Mouse (Mus musculus): ENCODE results near the gene Lad1. TPM values are rescaled to one million over a fixed set of nuclear protein-coding genes. Genes with fewer than 3 reads are reported as not detected.

Lad1 gene
- polyA plus RNA-seq, 1 experiment from 2014 or later, result 0.30 TPM

GRCm38 (mm10) chr1:135861980-135862552 is 43.7 kb downstream of the Lad1 start:
- H3K4me1 ChIP-seq (replicated peaks), result peaks cover 10% of the 10 kb centered on the region
- H3K9ac ChIP-seq, result no peak overlapping the region
- H3K4me2 ChIP-seq, result no peak overlapping the region
- H3K4me3 ChIP-seq (replicated peaks), result no peak overlapping the region
- ATAC-seq (ENCODE audit: insufficient read depth), result no peak
- H3K9me3 ChIP-seq (replicated peaks), result no peaks in the 10 kb centered on the region
- peaks cover 44% of the 10 kb centered on the region for H3K27me3 ChIP-seq
- WGBS (ENCODE audit: insufficient replicate concordance), result 45% methylated on average over 9 of the region's 9 CpGs
- no peaks in the 10 kb centered on the region for H3K36me3 ChIP-seq (replicated peaks)
- no peak overlapping the region for H3K27ac ChIP-seq (replicated peaks)

DNA sequence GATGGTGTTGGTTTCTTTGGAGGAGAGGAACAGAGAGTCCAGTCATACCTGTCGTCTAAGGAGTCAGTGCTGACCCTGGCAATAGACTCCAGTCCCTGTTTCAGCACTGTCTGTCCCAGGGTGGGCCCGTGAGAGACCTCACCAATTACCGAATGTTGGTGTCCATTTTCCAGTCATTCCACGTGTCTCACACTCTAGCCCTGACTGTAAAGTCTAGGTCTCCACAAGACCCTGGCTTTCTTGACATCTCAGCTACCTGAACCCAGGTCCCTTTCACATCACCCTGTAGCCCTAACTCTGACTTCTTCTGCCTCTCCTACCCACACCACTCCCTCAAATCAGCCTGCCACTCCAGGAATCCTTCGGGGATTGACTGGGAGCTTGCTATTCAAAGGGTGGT is 44.2 kb downstream of the Lad1 start:
- Histone ChIP-seq H3K27ac (replicated peaks) (no peak overlapping the region), H3K4me1 (replicated peaks) (peaks cover 5% of the 10 kb centered on the region), H3K4me3 (replicated peaks) (no peak overlapping the region), H3K27me3 (peaks cover 44% of the 10 kb centered on the region), H3K9me3 (replicated peaks) (no peaks in the 10 kb centered on the region), H3K9ac (no peak overlapping the region), H3K36me3 (replicated peaks) (no peaks in the 10 kb centered on the region), H3K4me2 (no peak overlapping the region)
- WGBS (ENCODE audit: insufficient replicate concordance), result 49% methylated on average over 5 of the region's 5 CpGs
- no peak for ATAC-seq (ENCODE audit: insufficient read depth)

DNA sequence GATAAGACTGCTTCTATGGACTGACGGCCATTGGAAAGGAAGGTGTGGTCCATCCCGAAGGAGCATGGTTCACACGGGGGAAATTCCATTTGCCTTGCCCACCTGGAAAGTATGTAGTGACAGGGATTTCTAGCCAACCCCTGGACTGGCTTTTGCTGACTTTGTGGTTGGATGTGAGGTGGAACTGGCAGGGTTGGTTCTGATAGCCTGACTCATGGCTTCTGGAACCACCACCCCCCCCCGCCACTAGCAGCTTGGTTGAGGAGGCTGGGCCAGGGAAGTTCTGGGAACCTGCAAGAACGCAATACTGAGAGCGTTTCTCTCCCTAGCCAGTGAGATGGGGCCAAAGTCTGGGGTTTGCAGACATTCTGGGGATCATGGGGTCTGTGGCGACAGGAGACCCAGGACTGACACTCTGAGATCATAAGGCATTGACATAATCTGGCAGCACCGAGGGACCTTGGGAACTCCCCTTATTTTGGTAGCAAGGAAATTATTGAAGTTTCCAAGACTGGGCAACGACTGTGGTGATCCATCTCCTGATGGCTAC is 45.5 kb downstream of the Lad1 start:
- WGBS (ENCODE audit: insufficient replicate concordance), result 59% methylated on average over 9 of the region's 9 CpGs
- H3K27me3 ChIP-seq, result peaks cover 51% of the 10 kb centered on the region
- no peak overlapping the region for H3K4me3 ChIP-seq (replicated peaks)
- no peak overlapping the region for H3K27ac ChIP-seq (replicated peaks)
- H3K9ac ChIP-seq, result no peak overlapping the region
- no peak overlapping the region for H3K4me2 ChIP-seq
- ATAC-seq (ENCODE audit: insufficient read depth), result no peak
- no peaks in the 10 kb centered on the region for H3K36me3 ChIP-seq (replicated peaks)
- 0 out of 2 replicates have a peak, but pooled peaks cover 3% of the 10 kb centered on the region for H3K4me1 ChIP-seq (replicated peaks)
- H3K9me3 ChIP-seq (replicated peaks), result no peaks in the 10 kb centered on the region

DNA sequence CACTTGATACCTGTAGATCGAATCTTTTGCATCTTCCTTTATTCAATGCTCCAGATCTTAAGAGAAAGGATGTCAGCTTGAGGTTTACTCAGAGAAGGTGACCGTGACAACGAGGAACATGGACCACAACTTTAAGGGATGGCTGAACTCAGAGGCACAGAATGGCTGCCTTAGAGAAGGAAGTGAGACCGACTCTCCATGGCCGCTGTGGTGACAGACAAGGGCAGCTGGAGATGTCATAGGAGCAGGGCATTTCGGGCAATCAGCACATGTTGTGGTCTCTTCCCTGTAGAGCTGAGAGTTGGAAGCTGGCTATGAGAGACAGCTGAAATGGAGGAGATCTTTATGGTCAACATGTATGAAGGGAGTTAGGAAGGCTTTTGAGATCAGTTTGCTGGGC is 46.4 kb downstream of the Lad1 start:
- Histone ChIP-seq H3K4me2 (no peak overlapping the region), H3K27ac (replicated peaks) (no peak overlapping the region), H3K9me3 (replicated peaks) (no peaks in the 10 kb centered on the region), H3K4me3 (replicated peaks) (no peak overlapping the region), H3K27me3 (peaks cover 51% of the 10 kb centered on the region), H3K36me3 (replicated peaks) (no peaks in the 10 kb centered on the region), H3K9ac (no peak overlapping the region), H3K4me1 (replicated peaks) (0 out of 2 replicates have a peak, but pooled peaks cover 3% of the 10 kb centered on the region)
- no peak for ATAC-seq (ENCODE audit: insufficient read depth)
- WGBS (ENCODE audit: insufficient replicate concordance), result 50% methylated on average over 6 of the region's 6 CpGs

GRCm38 (mm10) chr1:135865518-135866194 is 47.3 kb downstream of the Lad1 start:
- ATAC-seq (ENCODE audit: insufficient read depth), result no peak
- H3K27ac ChIP-seq (replicated peaks), result no peak overlapping the region
- no peak overlapping the region for H3K9ac ChIP-seq
- WGBS (ENCODE audit: insufficient replicate concordance), result 47% methylated on average over 19 of the region's 19 CpGs
- no peak overlapping the region for H3K4me2 ChIP-seq
- no peak overlapping the region for H3K4me3 ChIP-seq (replicated peaks)
- H3K36me3 ChIP-seq (replicated peaks), result no peaks in the 10 kb centered on the region
- peaks cover 47% of the 10 kb centered on the region for H3K27me3 ChIP-seq
- H3K9me3 ChIP-seq (replicated peaks), result no peaks in the 10 kb centered on the region
- 0 out of 2 replicates have a peak, but pooled peaks cover 3% of the 10 kb centered on the region for H3K4me1 ChIP-seq (replicated peaks)

GRCm38 (mm10) chr1:135868570-135868969 is 50.2 kb downstream of the Lad1 start:
- ATAC-seq (ENCODE audit: insufficient read depth), result no peak
- no peak overlapping the region for H3K27ac ChIP-seq (replicated peaks)
- 65% methylated on average over 6 of the region's 6 CpGs for WGBS (ENCODE audit: insufficient replicate concordance)
- peaks cover 37% of the 10 kb centered on the region for H3K27me3 ChIP-seq
- H3K9ac ChIP-seq, result no peak overlapping the region
- no peaks in the 10 kb centered on the region for H3K9me3 ChIP-seq (replicated peaks)
- H3K4me1 ChIP-seq (replicated peaks), result 0 out of 2 replicates have a peak, but pooled peaks cover 3% of the 10 kb centered on the region
- H3K4me2 ChIP-seq, result no peak overlapping the region
- H3K36me3 ChIP-seq (replicated peaks), result no peaks in the 10 kb centered on the region
- H3K4me3 ChIP-seq (replicated peaks), result no peak overlapping the region

DNA sequence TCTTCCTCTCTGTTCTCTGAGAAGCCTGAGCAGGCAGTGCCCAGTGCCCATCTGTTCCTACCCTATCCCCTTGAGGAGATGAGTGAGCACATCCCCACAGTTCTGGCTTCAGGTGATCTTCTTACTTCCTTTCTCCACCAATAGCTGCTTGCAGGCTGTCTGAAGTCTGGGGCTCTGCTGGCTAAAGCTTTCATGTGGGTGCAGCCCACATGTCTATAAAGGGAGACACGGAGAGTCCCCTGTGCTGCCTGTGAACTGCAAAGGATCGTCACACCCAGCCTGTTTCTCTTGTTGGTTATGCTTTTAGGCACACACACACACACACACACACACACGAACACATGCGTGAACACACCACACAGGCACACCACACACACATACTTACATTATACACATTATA is 54.6 kb downstream of the Lad1 start:
- 56% methylated on average over 4 of the region's 4 CpGs for WGBS (ENCODE audit: insufficient replicate concordance)
- H3K27ac ChIP-seq (replicated peaks), result no peak overlapping the region
- no peak overlapping the region for H3K4me3 ChIP-seq (replicated peaks)
- H3K9ac ChIP-seq, result no peak overlapping the region
- no peaks in the 10 kb centered on the region for H3K36me3 ChIP-seq (replicated peaks)
- H3K4me2 ChIP-seq, result no peak overlapping the region
- H3K9me3 ChIP-seq (replicated peaks), result no peaks in the 10 kb centered on the region
- no peaks in the 10 kb centered on the region for H3K4me1 ChIP-seq (replicated peaks)
- no peak for ATAC-seq (ENCODE audit: insufficient read depth)
- peaks cover 20% of the 10 kb centered on the region for H3K27me3 ChIP-seq

GRCm38 (mm10) chr1:135877248-135877647 is 58.9 kb downstream of the Lad1 start:
- peaks cover 27% of the 10 kb centered on the region for H3K27me3 ChIP-seq
- no peak for ATAC-seq (ENCODE audit: insufficient read depth)

DNA sequence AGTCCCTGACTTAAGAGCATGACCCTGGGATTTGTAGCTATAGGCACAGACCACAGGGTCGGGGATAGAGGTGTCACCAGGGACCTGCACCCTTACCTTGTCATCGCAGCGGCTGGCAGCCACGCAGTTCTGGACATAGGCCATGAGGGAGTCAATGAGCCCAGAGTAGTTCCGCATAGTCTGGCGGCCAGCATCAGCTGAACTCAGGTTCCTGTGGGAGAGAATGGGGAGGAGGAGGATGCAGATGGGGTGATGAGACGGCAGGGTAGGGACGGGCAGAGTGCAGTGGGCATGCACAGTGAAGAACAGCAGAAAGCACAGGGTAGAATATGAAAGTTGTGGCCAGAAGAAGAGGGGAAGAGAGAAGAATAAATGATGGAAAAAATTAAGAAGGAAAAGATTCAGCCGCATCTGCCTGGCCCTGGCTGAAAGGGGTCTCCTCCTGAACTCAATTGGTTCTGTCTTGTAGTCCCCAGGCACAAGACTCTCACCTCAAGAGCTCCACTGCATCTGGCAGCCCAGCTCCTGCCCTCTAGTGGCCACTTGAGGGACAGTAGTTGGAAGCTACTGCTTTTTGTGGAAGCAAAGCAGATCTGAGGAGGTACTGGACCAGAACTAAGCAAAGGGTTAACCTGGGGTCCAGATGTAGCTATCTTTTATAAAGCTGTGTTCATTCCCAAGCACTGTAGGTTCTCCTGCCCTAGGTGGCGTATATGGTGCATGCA is 64.1 kb downstream of the Lad1 start:
- ATAC-seq (ENCODE audit: insufficient read depth), result no peak
- no peaks in the 10 kb centered on the region for H3K9me3 ChIP-seq (replicated peaks)
- peaks cover 40% of the 10 kb centered on the region for H3K27me3 ChIP-seq
- 47% methylated on average over 10 of the region's 10 CpGs for WGBS (ENCODE audit: insufficient replicate concordance)
- H3K4me3 ChIP-seq (replicated peaks), result no peak overlapping the region
- H3K27ac ChIP-seq (replicated peaks), result no peak overlapping the region
- H3K9ac ChIP-seq, result no peak overlapping the region
- no peak overlapping the region for H3K4me2 ChIP-seq
- no peaks in the 10 kb centered on the region for H3K36me3 ChIP-seq (replicated peaks)
- H3K4me1 ChIP-seq (replicated peaks), result no peaks in the 10 kb centered on the region

More at GRCm38 (mm10) chr1:135877248-135877647, 58.9 kb downstream of the Lad1 start:
- Histone ChIP-seq H3K4me2 (no peak overlapping the region), H3K36me3 (replicated peaks) (no peaks in the 10 kb centered on the region), H3K4me1 (replicated peaks) (no peaks in the 10 kb centered on the region), H3K9ac (no peak overlapping the region), H3K27ac (replicated peaks) (no peak overlapping the region), H3K9me3 (replicated peaks) (no peaks in the 10 kb centered on the region), H3K4me3 (replicated peaks) (no peak overlapping the region)
- WGBS (ENCODE audit: insufficient replicate concordance), result 51% methylated on average over 2 of the region's 2 CpGs
